Mouse (Mus musculus): ENCODE measurements around the gene Fam229a.

DNA sequence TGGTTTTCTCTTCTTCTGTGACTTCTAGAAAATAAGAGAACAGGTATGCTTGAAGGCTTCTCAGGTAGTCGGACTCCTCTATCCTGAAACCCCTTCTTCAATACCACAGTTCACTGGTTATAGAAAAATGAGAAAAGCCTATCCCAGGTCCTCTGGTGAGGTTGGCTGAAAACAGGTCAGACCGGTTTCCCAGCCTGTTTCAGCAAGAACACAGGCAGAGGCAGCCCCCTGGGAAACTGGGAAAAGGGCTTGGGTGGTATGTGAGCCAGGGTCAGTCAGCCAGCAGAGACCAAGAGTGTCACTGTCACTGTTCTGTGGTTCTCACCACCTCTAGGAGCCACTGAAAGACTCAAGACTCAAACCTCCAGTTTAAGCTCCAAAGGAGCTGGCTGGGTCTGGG, 25.9 kb downstream of the Fam229a start:
- TF ChIP-seq CTCF (conservative IDR thresholded peaks at IDR 0.05; ENCODE audit: low read length) = no peak
- no peak for TF ChIP-seq NANOG (IDR thresholded peaks at IDR 0.05; ENCODE audit: borderline replicate concordance, low read length)
